Mouse (Mus musculus) CH12.LX (cell line): ENCODE measurements at regions not wholly inside any gene's neighbourhood (a gene's known extent, or its start where the extent isn't known, plus 50 kb on each side); places are given as distances from the start of the nearest gene placed in this dataset.

Experiments used
- DNase-seq: peaks from one replicate; pipeline ENCODE4 v3.0.0-alpha.2; 2013; ENCODE audit errors: extremely low read depth
- H3K27ac ChIP-seq: 2 replicates; pipeline ENCODE4 v1.5.1; 2012; ENCODE audit warnings: low read depth, mild to moderate bottlenecking, control low read depth, moderate library complexity; ENCODE audit not compliant: insufficient read depth
- H3K27me3 ChIP-seq: replicated peaks from 2 replicates; pipeline ENCODE3; 2012; ENCODE audit warnings: inconsistent platforms
- H3K36me3 ChIP-seq, 2 experiments: replicated peaks in 1 of 2; 2 replicates each; pipeline versions ENCODE3 to v1.6.1; 2012; ENCODE audit warnings: inconsistent platforms in 1 of 2, low read length in 1 of 2, mild to moderate bottlenecking in 1 of 2, mixed read lengths in 1 of 2, moderate library complexity in 1 of 2; ENCODE audit not compliant: control insufficient read depth in 1 of 2, insufficient read depth in 1 of 2
- H3K4me1 ChIP-seq, 2 experiments: 2 replicates each; pipeline ENCODE4 v1.6.1; 2012; ENCODE audit warnings: inconsistent platforms in 1 of 2, moderate library complexity in 1 of 2; ENCODE audit not compliant: insufficient read depth in 2 of 2, control insufficient read depth in 1 of 2
- H3K4me2 ChIP-seq: 2 replicates; pipeline ENCODE4 v1.6.1; 2012; ENCODE audit warnings: low read depth, mild to moderate bottlenecking, control low read depth; ENCODE audit not compliant: poor library complexity, insufficient read depth, severe bottlenecking
- H3K4me3 ChIP-seq, 3 experiments: fragments of 150-350 bp in 1 of 3; sonication (generic) in 1 of 3; replicated peaks in 1 of 3; 2 replicates each; pipeline versions ENCODE3 to v1.5.1; 2011 to 2012; ENCODE audit warnings: low read depth in 2 of 3, low read length in 2 of 3, mild to moderate bottlenecking in 2 of 3, moderate library complexity in 2 of 3, control low read depth in 1 of 3, improper control_type of control experiment in 1 of 3, inconsistent platforms in 1 of 3, mixed read lengths in 1 of 3; ENCODE audit not compliant: poor library complexity in 1 of 3
- H3K79me2 ChIP-seq: replicated peaks from 2 replicates; pipeline ENCODE4 v1.6.1; 2012; ENCODE audit warnings: mild to moderate bottlenecking, moderate library complexity; ENCODE audit not compliant: control insufficient read depth, poor library complexity, insufficient read depth, severe bottlenecking; ENCODE audit errors: extremely low read depth
- H3K9ac ChIP-seq: 2 replicates; pipeline ENCODE4 v1.6.1; 2012; ENCODE audit warnings: low read depth, mild to moderate bottlenecking, control low read depth, moderate library complexity; ENCODE audit not compliant: insufficient read depth
- H3K9me3 ChIP-seq: replicated peaks from 2 replicates; pipeline ENCODE3; 2012; ENCODE audit warnings: low read length, inconsistent platforms, mixed read lengths
- BHLHE40 ChIP-seq: IDR thresholded peaks from 2 replicates; pipeline ENCODE4 v1.6.1; 2011; ENCODE audit warnings: mild to moderate bottlenecking, low read depth, low read length, improper control_type of control experiment
- ELF1 ChIP-seq: IDR thresholded peaks from 2 replicates; pipeline ENCODE4 v1.6.1; 2014; ENCODE audit warnings: low read depth, mild to moderate bottlenecking, inconsistent platforms, low read length, improper control_type of control experiment
- ETS1 ChIP-seq: conservative IDR thresholded peaks from 2 replicates; pipeline ENCODE4 v1.6.1; 2012; ENCODE audit warnings: low read depth, mild to moderate bottlenecking, inconsistent platforms, low read length, improper control_type of control experiment, moderate library complexity
- HCFC1 ChIP-seq: IDR thresholded peaks from 2 replicates; pipeline ENCODE4 v1.6.1; 2012; ENCODE audit warnings: low read depth, mild to moderate bottlenecking, inconsistent platforms, low read length, improper control_type of control experiment
- JUN ChIP-seq: IDR thresholded peaks from 2 replicates; pipeline ENCODE4 v1.6.1; 2011; ENCODE audit warnings: low read depth, mild to moderate bottlenecking, low read length, improper control_type of control experiment, moderate library complexity; ENCODE audit not compliant: insufficient read depth
- JUND ChIP-seq: conservative IDR thresholded peaks from 2 replicates; pipeline ENCODE4 v1.6.1; 2011; ENCODE audit warnings: low read depth, low read length, improper control_type of control experiment
- KAT2A ChIP-seq: IDR thresholded peaks from 2 replicates; pipeline ENCODE4 v1.6.1; 2012; ENCODE audit warnings: low read length, improper control_type of control experiment, inconsistent platforms; ENCODE audit not compliant: insufficient replicate concordance
- MAFK ChIP-seq: IDR thresholded peaks from 2 replicates; pipeline ENCODE4 v1.6.1; 2011; ENCODE audit warnings: low read length, improper control_type of control experiment; ENCODE audit not compliant: insufficient replicate concordance
- MAX ChIP-seq: IDR thresholded peaks from 2 replicates; pipeline ENCODE4 v1.6.1; 2011; ENCODE audit warnings: low read length, improper control_type of control experiment
- MEF2A ChIP-seq: IDR thresholded peaks from 2 replicates; pipeline ENCODE4 v1.6.1; 2014; ENCODE audit warnings: low read depth, mild to moderate bottlenecking, inconsistent platforms, low read length, improper control_type of control experiment, borderline replicate concordance
- MXI1 ChIP-seq: IDR thresholded peaks from 2 replicates; pipeline ENCODE4 v1.6.1; 2011; ENCODE audit warnings: mild to moderate bottlenecking, low read depth, low read length, improper control_type of control experiment
- MYC ChIP-seq: IDR thresholded peaks from 2 replicates; pipeline ENCODE4 v1.6.1; 2011; ENCODE audit warnings: low read depth, mild to moderate bottlenecking, improper control_type of control experiment, low read length
- NELFE ChIP-seq: IDR thresholded peaks from 2 replicates; pipeline ENCODE4 v1.6.1; 2011; ENCODE audit warnings: low read depth, low read length, improper control_type of control experiment
- NRF1 ChIP-seq: IDR thresholded peaks from 2 replicates; pipeline ENCODE4 v1.6.1; 2014; ENCODE audit warnings: low read depth, mild to moderate bottlenecking, inconsistent platforms, low read length, improper control_type of control experiment, moderate library complexity
- PAX5 ChIP-seq: IDR thresholded peaks from 2 replicates; pipeline ENCODE4 v1.6.1; 2012; ENCODE audit warnings: low read length, inconsistent platforms, mixed read lengths
- RCOR1 ChIP-seq: conservative IDR thresholded peaks from 2 replicates; pipeline ENCODE4 v1.6.1; 2012; ENCODE audit warnings: low read depth, mild to moderate bottlenecking, inconsistent platforms, low read length, improper control_type of control experiment
- SIN3A ChIP-seq: IDR thresholded peaks from 2 replicates; pipeline ENCODE4 v1.6.1; 2012; ENCODE audit warnings: low read length, improper control_type of control experiment, inconsistent platforms
- TCF12 ChIP-seq: IDR thresholded peaks from 2 replicates; pipeline ENCODE4 v1.6.1; 2014; ENCODE audit warnings: low read depth, mild to moderate bottlenecking, inconsistent platforms, low read length, improper control_type of control experiment
- USF1 ChIP-seq: IDR thresholded peaks from 2 replicates; pipeline ENCODE4 v1.6.1; 2014; ENCODE audit warnings: low read depth, mild to moderate bottlenecking, inconsistent platforms, low read length, improper control_type of control experiment
- ZKSCAN1 ChIP-seq: IDR thresholded peaks from 2 replicates; pipeline ENCODE4 v1.6.1; 2012; ENCODE audit warnings: low read depth, inconsistent platforms, low read length, improper control_type of control experiment, borderline replicate concordance
- ZNF384 ChIP-seq: IDR thresholded peaks from 2 replicates; pipeline ENCODE4 v1.6.1; 2012; ENCODE audit warnings: low read depth, low read length, improper control_type of control experiment, inconsistent platforms
- dilution Hi-C: fragments of 300-500 bp; cut with MboI; formaldehyde crosslinking; loops from 2 replicates; pipeline ENCODE4 v1.14.3; 2020; ENCODE audit warnings: low sequenced_read_pairs; ENCODE audit not compliant: extremely low pct_unique_long_range_greater_than_20kb, extremely low pct_ligation_motif_present
- in situ Hi-C: fragments of 300-500 bp; cut with MboI; formaldehyde crosslinking; loops from 3 replicates; pipeline ENCODE4 v1.14.3; 2019; ENCODE audit warnings: low sequenced_read_pairs, low pct_ligation_motif_present, low pct_unique_long_range_greater_than_20kb, mixed read lengths

DNA sequence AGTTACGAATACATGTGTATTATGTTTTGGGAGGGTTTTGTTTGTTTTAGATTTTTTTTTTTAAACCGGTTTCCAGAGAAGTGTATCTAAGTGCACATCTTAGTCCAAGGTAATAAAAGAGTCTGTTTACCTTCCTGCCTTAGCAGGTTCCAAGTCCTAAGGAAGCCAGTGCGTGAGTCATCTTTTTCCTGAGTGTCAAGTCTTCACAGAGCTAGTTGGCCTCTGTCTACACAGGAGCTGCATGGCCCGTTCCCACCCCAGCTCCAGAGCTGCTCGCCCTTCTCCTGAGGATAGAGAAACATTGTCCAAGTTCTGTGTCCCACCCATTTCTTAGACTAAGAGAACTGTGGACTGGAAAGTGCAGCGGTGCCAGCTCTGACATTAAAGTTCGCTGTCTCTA, 192.6 kb downstream of the Sptssa start:
- H3K36me3 ChIP-seq, result no peaks in the 10 kb centered on the region
- H3K9ac ChIP-seq, result no peak overlapping the region
- no peak overlapping the region for H3K27ac ChIP-seq
- H3K9me3 ChIP-seq, result no peaks in the 10 kb centered on the region
- dilution Hi-C loops (no loop called here), in situ Hi-C loops (no loop called here)
- DNase-seq, result no peak
- no peaks in the 10 kb centered on the region for H3K79me2 ChIP-seq
- H3K4me1 ChIP-seq, result peaks cover 0 to 11% of the 10 kb centered on the region in 2 experiments; a peak in 2 of 4 replicates
- H3K27me3 ChIP-seq, result no peaks in the 10 kb centered on the region
- H3K4me3 ChIP-seq, result no peak overlapping the region
- no peak overlapping the region for H3K4me2 ChIP-seq
- TF ChIP-seq USF1, result no peak
- TF ChIP-seq JUN, result no peak

DNA sequence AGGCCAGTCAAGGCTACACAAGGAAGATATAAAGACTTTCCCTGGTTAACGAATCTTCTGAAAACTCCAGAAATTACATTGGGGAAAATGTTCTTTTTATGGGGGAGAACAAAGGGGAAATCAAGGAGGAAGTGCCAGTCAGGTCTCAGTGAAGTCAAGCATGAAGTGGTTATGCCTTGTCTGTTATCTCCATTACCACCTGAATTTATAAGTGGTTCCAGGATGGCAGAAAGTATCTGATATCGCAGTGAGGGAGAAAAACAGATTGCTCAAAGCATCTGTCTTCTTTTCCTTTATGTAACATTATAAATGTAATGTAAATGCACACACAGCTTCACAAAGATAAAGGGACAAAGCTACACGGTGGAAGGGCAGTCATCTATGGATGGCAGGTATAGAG, 195.0 kb downstream of the Sptssa start:
- Histone ChIP-seq H3K4me1 (peaks cover 0 to 11% of the 10 kb centered on the region in 2 experiments; a peak in 2 of 4 replicates), H3K27ac (no peak overlapping the region), H3K4me3 (no peak overlapping the region), H3K36me3 (no peaks in the 10 kb centered on the region), H3K27me3 (no peaks in the 10 kb centered on the region), H3K9ac (no peak overlapping the region), H3K9me3 (no peaks in the 10 kb centered on the region), H3K79me2 (no peaks in the 10 kb centered on the region), H3K4me2 (no peak overlapping the region)
- in situ Hi-C loops (no loop called here), dilution Hi-C loops (no loop called here)
- DNase-seq, result no peak
- no peak for TF ChIP-seq TCF12
- no peak for TF ChIP-seq ZKSCAN1
- no peak for TF ChIP-seq JUND
- TF ChIP-seq SIN3A, result no peak
- no peak for TF ChIP-seq MAX
- TF ChIP-seq ETS1, result no peak
- no peak for TF ChIP-seq BHLHE40
- no peak for TF ChIP-seq NRF1
- TF ChIP-seq HCFC1, result no peak
- no peak for TF ChIP-seq PAX5
- no peak for TF ChIP-seq RCOR1
- TF ChIP-seq ZNF384, result no peak
- TF ChIP-seq KAT2A, result no peak
- TF ChIP-seq, all 38 proteins: peak for 0

DNA sequence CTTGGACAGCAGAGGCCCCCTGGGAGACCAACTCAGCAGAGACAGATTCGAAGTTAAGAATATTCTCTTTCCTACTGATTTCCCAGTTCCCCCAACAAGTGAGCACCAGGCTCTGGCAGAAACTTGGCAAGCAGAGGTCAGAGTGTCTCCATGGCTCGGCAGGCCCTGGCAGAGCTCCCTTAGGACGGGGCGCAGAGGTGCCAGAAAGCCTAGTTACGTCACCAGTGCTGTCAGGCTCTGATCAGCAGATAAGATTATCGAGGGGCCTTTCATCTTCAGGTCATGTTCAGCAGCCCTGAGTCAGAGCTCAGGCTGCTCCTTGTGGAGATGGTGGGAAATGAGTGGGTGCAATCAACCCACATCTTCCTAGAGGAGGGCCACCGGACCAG, 196.2 kb downstream of the Sptssa start:
- H3K27ac ChIP-seq, result no peak overlapping the region
- in situ Hi-C loops (no loop called here), dilution Hi-C loops (no loop called here)
- no peak for DNase-seq
- H3K79me2 ChIP-seq, result no peaks in the 10 kb centered on the region
- H3K4me1 ChIP-seq, result peaks cover 0 to 11% of the 10 kb centered on the region in 2 experiments; a peak in 2 of 4 replicates
- H3K9me3 ChIP-seq, result no peaks in the 10 kb centered on the region
- H3K27me3 ChIP-seq, result no peaks in the 10 kb centered on the region
- H3K9ac ChIP-seq, result no peak overlapping the region
- H3K36me3 ChIP-seq, result no peaks in the 10 kb centered on the region
- TF ChIP-seq MAFK (no peak), MYC (no peak), TCF12 (no peak), USF1 (no peak), MEF2A (no peak), NELFE (no peak), SIN3A (no peak), PAX5 (no peak), MXI1 (no peak), ELF1 (no peak)
- H3K4me3 ChIP-seq, result no peak overlapping the region
- H3K4me2 ChIP-seq, result no peak overlapping the region
